Mouse (Mus musculus): ENCODE data around the gene Dennd4c. TPM values are rescaled to one million over a fixed set of nuclear protein-coding genes. Genes with fewer than 3 reads are reported as not detected.

The Dennd4c gene
- polyA plus RNA-seq, 1 experiment from 2014 or later = 9.0 TPM

DNA sequence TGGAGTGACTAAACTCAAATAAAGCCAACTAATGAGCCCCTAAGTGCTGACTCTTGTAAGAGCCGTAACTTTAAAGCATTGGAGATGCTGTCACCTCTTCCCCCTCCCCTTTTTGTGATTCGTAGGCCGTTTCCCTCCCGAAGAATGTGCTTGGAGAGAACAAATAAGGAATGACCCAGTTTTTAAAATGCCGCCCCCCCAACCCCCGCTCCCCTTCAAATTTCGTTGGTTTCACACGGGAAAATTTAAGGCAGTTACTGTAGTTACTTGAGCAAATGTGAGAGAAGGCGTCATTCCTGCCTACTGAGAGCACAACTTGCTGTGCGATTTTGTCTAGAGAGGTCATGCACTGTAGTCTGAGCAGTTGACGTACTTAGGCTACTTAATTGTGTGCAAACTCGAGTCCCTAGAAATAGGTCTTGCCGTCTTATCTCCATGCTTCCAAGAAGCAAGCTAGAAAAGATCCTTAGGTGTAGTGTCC lies 1.0 kb downstream of the Dennd4c start:
- H3K27ac ChIP-seq (ENCODE audit: low read length) = peak overlapping the region; percentile 90
- H3K9me3 ChIP-seq (replicated peaks; ENCODE audit: control insufficient read depth, low read length) = no peaks in the 10 kb centered on the region
- peaks cover 14% of the 10 kb centered on the region for H3K4me1 ChIP-seq (ENCODE audit: control insufficient read depth, insufficient read depth, low read length)
- no peaks in the 10 kb centered on the region for H3K36me3 ChIP-seq (ENCODE audit: control insufficient read depth, insufficient read depth, low read length)
- no peak for ATAC-seq (ENCODE audit: insufficient read depth, low FRiP score)
- H3K27me3 ChIP-seq (ENCODE audit: control insufficient read depth, insufficient read depth, low read length) = no peaks in the 10 kb centered on the region
- peak overlapping the region; percentile 99 for H3K9ac ChIP-seq (ENCODE audit: low read length)
- H3K4me3 ChIP-seq (replicated peaks; ENCODE audit: low read length) = peak overlapping the region; percentile 99
- WGBS = under 1% methylated on average over 13 of the region's 13 CpGs
- peak overlapping the region; percentile 97 for H3K4me2 ChIP-seq (ENCODE audit: low read depth, low read length)

GRCm38 (mm10) chr4:86750346-86750945 lies 2.1 kb downstream of the Dennd4c start:
- Histone ChIP-seq H3K27ac (ENCODE audit: low read length) (no peak overlapping the region), H3K4me2 (ENCODE audit: low read depth, low read length) (peak overlapping the region; percentile 97), H3K9me3 (replicated peaks; ENCODE audit: control insufficient read depth, low read length) (no peaks in the 10 kb centered on the region), H3K27me3 (ENCODE audit: control insufficient read depth, insufficient read depth, low read length) (no peaks in the 10 kb centered on the region), H3K4me3 (replicated peaks; ENCODE audit: low read length) (peak overlapping the region; percentile 29), H3K4me1 (ENCODE audit: control insufficient read depth, insufficient read depth, low read length) (peaks cover 14% of the 10 kb centered on the region), H3K36me3 (ENCODE audit: control insufficient read depth, insufficient read depth, low read length) (no peaks in the 10 kb centered on the region), H3K9ac (ENCODE audit: low read length) (peak overlapping the region; percentile 52)
- WGBS = 46% methylated on average over 10 of the region's 10 CpGs
- no peak for ATAC-seq (ENCODE audit: insufficient read depth, low FRiP score)

GRCm38 (mm10) chr4:86764307-86764706 lies 16.0 kb downstream of the Dennd4c start:
- no peaks in the 10 kb centered on the region for H3K9me3 ChIP-seq (replicated peaks; ENCODE audit: control insufficient read depth, low read length)
- H3K4me1 ChIP-seq (ENCODE audit: control insufficient read depth, insufficient read depth, low read length) = no peaks in the 10 kb centered on the region
- no peak overlapping the region for H3K4me3 ChIP-seq (replicated peaks; ENCODE audit: low read length)
- no peak overlapping the region for H3K4me2 ChIP-seq (ENCODE audit: low read depth, low read length)
- no peak overlapping the region for H3K27ac ChIP-seq (ENCODE audit: low read length)
- no peak for ATAC-seq (ENCODE audit: insufficient read depth, low FRiP score)
- no peaks in the 10 kb centered on the region for H3K36me3 ChIP-seq (ENCODE audit: control insufficient read depth, insufficient read depth, low read length)
- no peak overlapping the region for H3K9ac ChIP-seq (ENCODE audit: low read length)
- no peaks in the 10 kb centered on the region for H3K27me3 ChIP-seq (ENCODE audit: control insufficient read depth, insufficient read depth, low read length)

DNA sequence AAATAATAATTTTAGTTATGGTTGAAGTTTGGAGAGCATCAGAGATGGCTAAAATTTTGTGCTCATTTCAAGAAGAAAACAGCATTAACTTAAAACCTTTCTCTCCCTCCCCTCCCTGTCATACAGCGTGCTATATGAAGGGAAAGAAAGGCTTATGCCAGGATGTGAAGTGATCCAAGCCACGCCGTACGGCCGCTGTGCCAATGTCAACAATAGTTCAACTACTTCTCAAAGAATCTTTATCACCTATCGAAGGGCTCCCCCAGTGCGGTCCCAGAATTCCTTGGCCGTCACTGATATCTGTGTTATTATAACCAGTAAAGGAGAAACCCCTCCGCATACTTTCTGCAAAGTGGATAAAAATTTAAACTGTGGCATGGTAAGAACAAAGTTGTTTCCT lies 29.2 kb downstream of the Dennd4c start:
- Histone ChIP-seq H3K27me3 (ENCODE audit: control insufficient read depth, insufficient read depth, low read length) (no peaks in the 10 kb centered on the region), H3K36me3 (ENCODE audit: control insufficient read depth, insufficient read depth, low read length) (0 out of 2 replicates have a peak, but pooled peaks cover 9% of the 10 kb centered on the region), H3K27ac (ENCODE audit: low read length) (no peak overlapping the region), H3K4me2 (ENCODE audit: low read depth, low read length) (no peak overlapping the region), H3K9ac (ENCODE audit: low read length) (no peak overlapping the region), H3K4me1 (ENCODE audit: control insufficient read depth, insufficient read depth, low read length) (no peaks in the 10 kb centered on the region), H3K4me3 (replicated peaks; ENCODE audit: low read length) (no peak overlapping the region), H3K9me3 (replicated peaks; ENCODE audit: control insufficient read depth, low read length) (no peaks in the 10 kb centered on the region)
- ATAC-seq (ENCODE audit: insufficient read depth, low FRiP score) = peak; percentile 37; the same call in 1 of the 2 replicates
- 60% methylated on average over 9 of the region's 9 CpGs for WGBS

DNA sequence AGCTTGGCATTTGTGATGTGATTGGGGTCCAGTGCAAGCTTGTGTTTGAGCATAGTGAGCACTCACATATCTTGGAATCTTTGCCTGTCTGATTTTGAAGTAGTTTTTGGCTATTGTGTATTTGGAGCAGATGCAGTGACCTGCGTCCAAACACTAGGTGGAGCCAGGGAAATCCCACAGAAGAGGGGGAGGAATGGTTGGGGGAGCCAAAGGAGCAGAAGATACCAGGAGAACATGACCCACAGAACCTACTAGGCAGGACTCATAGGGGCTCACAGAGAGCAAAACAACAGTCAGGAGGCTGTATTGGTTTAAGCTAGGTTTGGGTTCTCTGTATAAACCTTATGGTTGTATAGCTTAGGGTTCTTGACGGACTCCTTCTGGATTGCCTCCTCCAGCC lies 62.2 kb downstream of the Dennd4c start:
- no peak overlapping the region for H3K4me2 ChIP-seq (ENCODE audit: low read depth, low read length)
- no peak overlapping the region for H3K9ac ChIP-seq (ENCODE audit: low read length)
- 56% methylated on average over 2 of the region's 2 CpGs for WGBS
- no peak overlapping the region for H3K4me3 ChIP-seq (replicated peaks; ENCODE audit: low read length)
- ATAC-seq (ENCODE audit: insufficient read depth, low FRiP score) = no peak
- H3K36me3 ChIP-seq (ENCODE audit: control insufficient read depth, insufficient read depth, low read length) = no peaks in the 10 kb centered on the region; the same call in 1 of the 2 replicates
- no peak overlapping the region for H3K27ac ChIP-seq (ENCODE audit: low read length)
- no peaks in the 10 kb centered on the region for H3K4me1 ChIP-seq (ENCODE audit: control insufficient read depth, insufficient read depth, low read length)
- H3K9me3 ChIP-seq (replicated peaks; ENCODE audit: control insufficient read depth, low read length) = no peaks in the 10 kb centered on the region
- H3K27me3 ChIP-seq (ENCODE audit: control insufficient read depth, insufficient read depth, low read length) = no peaks in the 10 kb centered on the region

DNA sequence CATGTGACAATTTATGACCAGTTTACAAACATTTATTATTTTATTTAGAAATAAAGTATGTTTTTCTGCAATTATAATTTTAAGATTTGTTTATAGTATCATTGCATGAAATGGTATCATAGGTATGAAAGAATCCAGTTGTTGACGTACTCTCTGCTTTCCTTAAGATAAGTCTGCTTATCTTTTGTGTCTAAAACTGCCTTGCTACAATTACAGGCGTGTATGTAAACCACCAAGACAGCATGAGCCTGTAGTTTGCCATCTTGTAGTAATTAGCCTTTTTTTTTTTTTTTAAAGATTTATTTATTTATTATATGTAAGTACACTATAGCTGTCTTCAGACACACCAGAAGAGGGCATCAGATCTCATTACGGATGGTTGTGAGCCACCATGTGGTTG lies 66.5 kb downstream of the Dennd4c start:
- no peaks in the 10 kb centered on the region for H3K9me3 ChIP-seq (replicated peaks; ENCODE audit: control insufficient read depth, low read length)
- H3K9ac ChIP-seq (ENCODE audit: low read length) = no peak overlapping the region
- no peak overlapping the region for H3K27ac ChIP-seq (ENCODE audit: low read length)
- no peak for ATAC-seq (ENCODE audit: insufficient read depth, low FRiP score)
- H3K36me3 ChIP-seq (ENCODE audit: control insufficient read depth, insufficient read depth, low read length) = no peaks in the 10 kb centered on the region; the same call in 1 of the 2 replicates
- H3K27me3 ChIP-seq (ENCODE audit: control insufficient read depth, insufficient read depth, low read length) = no peaks in the 10 kb centered on the region
- WGBS = 88% methylated on average over 2 of the region's 3 CpGs
- no peaks in the 10 kb centered on the region for H3K4me1 ChIP-seq (ENCODE audit: control insufficient read depth, insufficient read depth, low read length)
- no peak overlapping the region for H3K4me2 ChIP-seq (ENCODE audit: low read depth, low read length)
- H3K4me3 ChIP-seq (replicated peaks; ENCODE audit: low read length) = no peak overlapping the region

- WGBS = 75% methylated on average over 2 of the region's 2 CpGs
- Histone ChIP-seq H3K9me3 (replicated peaks; ENCODE audit: control insufficient read depth, low read length) (no peaks in the 10 kb centered on the region), H3K27ac (ENCODE audit: low read length) (no peak overlapping the region), H3K4me1 (ENCODE audit: control insufficient read depth, insufficient read depth, low read length) (no peaks in the 10 kb centered on the region), H3K27me3 (ENCODE audit: control insufficient read depth, insufficient read depth, low read length) (no peaks in the 10 kb centered on the region), H3K36me3 (ENCODE audit: control insufficient read depth, insufficient read depth, low read length) (peaks cover 16% of the 10 kb centered on the region), H3K4me2 (ENCODE audit: low read depth, low read length) (no peak overlapping the region), H3K4me3 (replicated peaks; ENCODE audit: low read length) (no peak overlapping the region), H3K9ac (ENCODE audit: low read length) (no peak overlapping the region)
- ATAC-seq (ENCODE audit: insufficient read depth, low FRiP score) = no peak
These were observed 74.8 kb downstream of the Dennd4c start for GRCm38 (mm10) chr4:86823169-86823568.

GRCm38 (mm10) chr4:86825143-86825542 lies 76.8 kb downstream of the Dennd4c start:
- H3K27ac ChIP-seq (ENCODE audit: low read length) = no peak overlapping the region
- no peaks in the 10 kb centered on the region for H3K9me3 ChIP-seq (replicated peaks; ENCODE audit: control insufficient read depth, low read length)
- H3K4me2 ChIP-seq (ENCODE audit: low read depth, low read length) = no peak overlapping the region
- H3K4me3 ChIP-seq (replicated peaks; ENCODE audit: low read length) = no peak overlapping the region
- no peaks in the 10 kb centered on the region for H3K4me1 ChIP-seq (ENCODE audit: control insufficient read depth, insufficient read depth, low read length)
- peaks cover 24% of the 10 kb centered on the region for H3K36me3 ChIP-seq (ENCODE audit: control insufficient read depth, insufficient read depth, low read length)
- WGBS = 87% methylated on average over 7 of the region's 7 CpGs
- no peak for ATAC-seq (ENCODE audit: insufficient read depth, low FRiP score)
- no peaks in the 10 kb centered on the region for H3K27me3 ChIP-seq (ENCODE audit: control insufficient read depth, insufficient read depth, low read length)
- H3K9ac ChIP-seq (ENCODE audit: low read length) = no peak overlapping the region

- Histone ChIP-seq H3K27ac (ENCODE audit: low read length) (no peak overlapping the region), H3K4me1 (ENCODE audit: control insufficient read depth, insufficient read depth, low read length) (no peaks in the 10 kb centered on the region), H3K4me3 (replicated peaks; ENCODE audit: low read length) (no peak overlapping the region), H3K27me3 (ENCODE audit: control insufficient read depth, insufficient read depth, low read length) (no peaks in the 10 kb centered on the region), H3K36me3 (ENCODE audit: control insufficient read depth, insufficient read depth, low read length) (peaks cover 14% of the 10 kb centered on the region), H3K9me3 (replicated peaks; ENCODE audit: control insufficient read depth, low read length) (no peaks in the 10 kb centered on the region), H3K9ac (ENCODE audit: low read length) (no peak overlapping the region), H3K4me2 (ENCODE audit: low read depth, low read length) (no peak overlapping the region)
- WGBS = 96% methylated on average over 2 of the region's 2 CpGs
- ATAC-seq (ENCODE audit: insufficient read depth, low FRiP score) = no peak
These were observed 83.5 kb downstream of the Dennd4c start for GRCm38 (mm10) chr4:86831896-86832295.
